Mouse (Mus musculus): ENCODE measurements around the gene Saa3. TPM values are rescaled to one million over a fixed set of nuclear protein-coding genes. Genes with fewer than 3 reads are reported as not detected.
"Not testable (repeated sequence)": the region's sequence is repeated elsewhere in the genome, so short reads cannot be mapped to it uniquely, and the experiment has no call there.

Gene Saa3
- polyA plus RNA-seq, 1 experiment from 2014 or later = 0.67 TPM

DNA sequence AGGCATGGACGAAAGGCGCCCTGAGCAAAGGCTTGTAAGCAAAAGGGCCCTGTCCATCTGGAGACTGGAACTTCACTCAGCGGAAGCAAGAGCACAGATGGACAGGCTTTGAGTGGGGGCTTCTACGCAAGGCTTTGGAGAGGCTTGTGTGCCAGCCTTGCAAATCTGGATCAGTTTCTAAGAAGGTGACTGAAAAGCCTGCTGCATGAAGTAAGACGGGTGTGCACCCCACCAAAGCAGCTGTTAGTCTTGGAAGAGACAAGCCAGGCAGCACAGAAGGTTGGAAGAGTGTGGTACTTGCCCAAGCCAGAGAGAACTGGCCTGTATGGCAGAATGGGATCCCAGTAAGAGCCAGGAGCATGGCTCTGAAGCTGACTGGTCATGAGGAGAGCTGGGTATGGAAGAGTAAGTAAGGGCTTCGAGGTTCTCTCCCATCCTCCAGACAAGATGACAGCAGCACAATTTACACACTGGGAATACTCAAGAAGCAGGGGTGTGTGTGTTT is 14.9 kb downstream of the Saa3 start:
- WGBS = 92% methylated on average over 6 of the region's 6 CpGs
- no peak for ATAC-seq (ENCODE audit: insufficient number of reproducible peaks, low FRiP score, low TSS enrichment, low read depth)
- Histone ChIP-seq H3K27me3 (no peaks in the 10 kb centered on the region), H3K36me3 (peaks cover 91% of the 10 kb centered on the region), H3K9ac (no peak overlapping the region), H3K4me3 (no peak overlapping the region), H3K27ac (no peak overlapping the region), H3K4me1 (no peaks in the 10 kb centered on the region), H3K4me2 (no peak overlapping the region), H3K9me3 (no peaks in the 10 kb centered on the region)

DNA sequence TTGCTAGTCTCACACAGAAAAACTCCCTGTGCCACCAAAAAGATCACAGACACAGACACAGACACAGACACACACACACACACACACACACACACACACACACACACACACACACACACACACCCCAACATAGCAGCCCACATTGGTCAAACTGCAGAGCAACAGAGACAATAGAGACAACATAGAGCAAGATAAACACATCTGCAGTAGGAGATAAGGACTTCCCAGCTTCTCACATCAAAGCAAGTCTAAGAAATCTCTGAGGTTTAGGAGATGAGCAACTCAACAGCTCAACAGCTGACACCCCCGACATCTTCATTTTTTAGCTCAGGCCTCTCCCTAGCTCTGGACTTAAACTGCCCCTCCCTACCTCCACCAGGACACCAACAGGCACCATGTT is 18.7 kb downstream of the Saa3 start:
- 83% methylated on average over 1 of the region's 1 CpGs for WGBS
- H3K36me3 ChIP-seq = peaks cover 69% of the 10 kb centered on the region
- no peak overlapping the region for H3K27ac ChIP-seq
- H3K4me1 ChIP-seq = no peaks in the 10 kb centered on the region
- H3K9me3 ChIP-seq = no peaks in the 10 kb centered on the region
- H3K9ac ChIP-seq = no peak overlapping the region
- H3K4me2 ChIP-seq = no peak overlapping the region
- no peak overlapping the region for H3K4me3 ChIP-seq
- no peaks in the 10 kb centered on the region for H3K27me3 ChIP-seq
- no peak for ATAC-seq (ENCODE audit: insufficient number of reproducible peaks, low FRiP score, low TSS enrichment, low read depth)

DNA sequence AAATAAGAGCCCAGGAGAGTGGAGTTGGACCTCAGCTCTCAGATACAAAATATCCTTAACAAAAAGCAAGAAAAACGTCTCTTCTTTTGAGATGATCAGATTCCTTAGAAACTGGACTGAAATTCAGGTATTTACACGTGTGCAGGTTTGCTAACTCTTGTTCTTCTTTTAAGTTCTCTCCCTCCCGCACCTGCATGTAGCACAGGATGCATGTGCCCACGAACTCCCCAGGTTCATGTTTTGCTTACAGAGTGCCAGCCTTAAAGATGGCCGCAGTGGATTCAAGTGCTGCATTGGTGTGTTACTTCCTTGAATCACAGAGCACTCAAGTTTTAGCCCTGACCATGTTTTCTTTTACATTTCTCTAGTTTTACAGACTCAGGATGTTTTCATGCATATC is 28.7 kb downstream of the Saa3 start:
- Histone ChIP-seq H3K36me3 (peaks cover 40% of the 10 kb centered on the region), H3K4me3 (no peak overlapping the region), H3K4me2 (no peak overlapping the region), H3K9me3 (no peaks in the 10 kb centered on the region), H3K27me3 (no peaks in the 10 kb centered on the region), H3K9ac (no peak overlapping the region), H3K27ac (no peak overlapping the region), H3K4me1 (no peaks in the 10 kb centered on the region)
- WGBS = 87% methylated on average over 5 of the region's 5 CpGs
- ATAC-seq (ENCODE audit: insufficient number of reproducible peaks, low FRiP score, low TSS enrichment, low read depth) = no peak

DNA sequence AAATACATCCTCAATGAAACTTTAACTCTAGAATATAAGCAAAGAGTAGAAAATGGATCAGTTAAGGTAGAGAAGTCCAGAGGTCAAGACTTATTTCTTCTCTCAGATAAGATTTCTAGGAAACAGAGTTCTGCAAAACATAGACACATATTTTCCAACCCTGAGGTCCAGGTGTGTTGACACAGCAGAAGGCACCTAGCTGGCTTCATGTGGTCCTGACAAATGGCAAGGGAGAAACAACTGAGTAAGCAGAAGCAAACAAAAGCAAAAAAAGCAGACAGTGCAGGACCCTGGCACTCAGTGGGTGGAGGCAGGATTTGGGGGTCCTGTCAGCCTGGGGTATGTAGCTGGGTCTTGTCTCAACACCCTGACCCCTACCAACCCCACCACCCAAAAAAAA is 34.8 kb downstream of the Saa3 start:
- no peaks in the 10 kb centered on the region for H3K4me1 ChIP-seq
- H3K27ac ChIP-seq = no peak overlapping the region
- no peaks in the 10 kb centered on the region for H3K36me3 ChIP-seq
- H3K4me2 ChIP-seq = no peak overlapping the region
- H3K27me3 ChIP-seq = no peaks in the 10 kb centered on the region
- H3K9me3 ChIP-seq = no peaks in the 10 kb centered on the region
- H3K4me3 ChIP-seq = no peak overlapping the region
- ATAC-seq (ENCODE audit: insufficient number of reproducible peaks, low FRiP score, low TSS enrichment, low read depth) = no peak
- no peak overlapping the region for H3K9ac ChIP-seq

DNA sequence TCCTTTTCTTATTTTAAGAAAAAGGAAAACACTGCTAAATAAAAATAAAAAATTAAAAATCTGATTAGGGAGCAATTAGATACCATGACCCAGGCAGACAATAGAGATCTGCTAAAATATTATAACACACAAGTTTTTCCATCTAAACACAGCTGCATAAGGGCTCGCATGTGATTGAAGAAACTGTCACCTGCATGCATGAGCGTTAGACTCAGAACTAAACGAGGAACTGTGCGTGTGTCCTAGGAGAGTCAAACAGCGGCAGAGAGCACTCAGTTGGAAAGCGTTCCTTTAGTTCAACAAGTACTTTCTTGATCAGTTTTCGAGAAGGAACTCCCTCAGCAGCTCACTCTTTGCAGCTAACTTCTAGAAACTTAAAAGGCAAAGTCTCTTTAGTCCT is 36.5 kb downstream of the Saa3 start:
- not testable (repeated sequence) for H3K36me3 ChIP-seq; ATAC-seq (ENCODE audit: insufficient number of reproducible peaks, low FRiP score, low TSS enrichment, low read depth); H3K27ac ChIP-seq; H3K27me3 ChIP-seq; H3K9me3 ChIP-seq; H3K9ac ChIP-seq; H3K4me2 ChIP-seq; H3K4me3 ChIP-seq; H3K4me1 ChIP-seq
- WGBS = 80% methylated on average over 7 of the region's 7 CpGs

DNA sequence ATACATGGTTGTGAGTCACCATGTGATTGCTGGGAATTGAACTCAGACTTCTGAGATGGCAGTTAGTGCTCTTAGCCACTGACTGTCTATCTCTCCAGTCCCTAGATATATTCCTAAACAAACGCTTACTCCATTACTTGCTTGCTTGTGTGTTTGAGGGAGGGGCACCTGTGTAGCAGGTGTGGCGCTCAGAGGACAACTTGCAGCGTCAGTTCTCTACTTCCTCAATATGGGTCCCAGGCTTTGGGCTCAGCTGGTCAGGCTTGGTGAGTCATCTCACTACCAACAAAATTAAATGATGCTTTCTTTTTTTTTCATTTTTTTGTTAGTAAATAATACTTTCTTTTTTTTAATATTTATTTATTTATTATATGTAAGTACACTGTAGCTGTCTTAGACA is 37.1 kb downstream of the Saa3 start:
- Histone ChIP-seq H3K4me2 (no peak overlapping the region), H3K27me3 (no peaks in the 10 kb centered on the region), H3K36me3 (no peaks in the 10 kb centered on the region), H3K4me1 (no peaks in the 10 kb centered on the region), H3K9ac (no peak overlapping the region), H3K4me3 (no peak overlapping the region), H3K9me3 (no peaks in the 10 kb centered on the region), H3K27ac (no peak overlapping the region)
- no peak for ATAC-seq (ENCODE audit: insufficient number of reproducible peaks, low FRiP score, low TSS enrichment, low read depth)
- 84% methylated on average over 3 of the region's 3 CpGs for WGBS

DNA sequence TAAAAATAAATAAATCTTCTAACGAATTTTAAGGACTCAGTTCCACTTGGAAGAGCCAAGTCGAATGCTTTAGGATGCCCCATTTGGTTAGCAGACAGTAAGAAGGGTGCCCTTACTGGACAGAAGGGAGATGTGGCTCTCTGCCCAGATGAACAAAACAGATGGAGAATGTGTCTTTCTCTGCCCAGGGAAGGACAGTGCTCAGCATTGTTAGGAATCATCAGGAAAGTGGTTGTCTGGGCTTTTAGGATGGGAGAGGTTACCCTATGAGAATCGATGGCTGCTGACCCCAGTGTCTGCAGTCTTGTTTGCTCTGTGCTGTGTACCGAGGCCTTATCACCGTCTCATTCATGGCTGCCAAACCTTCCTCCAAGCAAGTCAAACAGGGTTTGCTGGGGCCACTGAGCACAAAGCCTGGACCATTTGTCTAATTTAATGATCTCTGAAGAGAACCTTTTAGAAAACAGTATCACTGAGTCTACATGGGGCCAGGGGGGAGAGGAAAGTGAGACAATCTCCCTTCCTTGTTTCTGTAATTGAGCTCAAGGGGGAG is 38.6 kb downstream of the Saa3 start:
- 73% methylated on average over 5 of the region's 5 CpGs for WGBS

DNA sequence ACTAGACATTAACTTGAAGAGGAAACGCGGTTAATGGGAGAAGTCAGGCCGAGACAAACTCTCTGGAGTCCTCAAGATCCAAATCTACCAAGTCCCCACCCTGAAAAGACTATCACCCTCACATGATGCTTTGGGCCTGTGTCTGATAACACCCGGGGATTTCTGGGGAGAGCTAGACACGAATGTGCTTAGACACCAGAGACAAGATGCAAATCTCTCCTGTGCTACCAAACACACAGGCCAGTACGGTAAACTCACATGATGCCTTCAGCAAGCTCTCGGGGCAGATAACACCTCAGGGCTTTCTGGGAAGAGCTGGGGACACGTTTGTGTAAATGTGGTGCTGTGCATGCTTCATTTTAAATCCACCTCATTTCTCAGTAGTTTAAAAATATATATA is 39.6 kb downstream of the Saa3 start:
- WGBS = 84% methylated on average over 8 of the region's 8 CpGs
- no peak overlapping the region for H3K9ac ChIP-seq
- H3K36me3 ChIP-seq = no peaks in the 10 kb centered on the region
- H3K4me3 ChIP-seq = no peak overlapping the region
- no peak for ATAC-seq (ENCODE audit: insufficient number of reproducible peaks, low FRiP score, low TSS enrichment, low read depth)
- no peaks in the 10 kb centered on the region for H3K9me3 ChIP-seq
- H3K4me2 ChIP-seq = no peak overlapping the region
- no peak overlapping the region for H3K27ac ChIP-seq
- no peaks in the 10 kb centered on the region; the same call in 1 of the 2 replicates for H3K4me1 ChIP-seq
- H3K27me3 ChIP-seq = no peaks in the 10 kb centered on the region

More for the DNA sequence above, 38.6 kb downstream of the Saa3 start:
- Histone ChIP-seq H3K9me3 (no peaks in the 10 kb centered on the region), H3K36me3 (no peaks in the 10 kb centered on the region), H3K9ac (no peak overlapping the region), H3K4me3 (no peak overlapping the region), H3K4me1 (no peaks in the 10 kb centered on the region; the same call in 1 of the 2 replicates), H3K27me3 (no peaks in the 10 kb centered on the region), H3K27ac (no peak overlapping the region), H3K4me2 (no peak overlapping the region)
- ATAC-seq (ENCODE audit: insufficient number of reproducible peaks, low FRiP score, low TSS enrichment, low read depth) = no peak

DNA sequence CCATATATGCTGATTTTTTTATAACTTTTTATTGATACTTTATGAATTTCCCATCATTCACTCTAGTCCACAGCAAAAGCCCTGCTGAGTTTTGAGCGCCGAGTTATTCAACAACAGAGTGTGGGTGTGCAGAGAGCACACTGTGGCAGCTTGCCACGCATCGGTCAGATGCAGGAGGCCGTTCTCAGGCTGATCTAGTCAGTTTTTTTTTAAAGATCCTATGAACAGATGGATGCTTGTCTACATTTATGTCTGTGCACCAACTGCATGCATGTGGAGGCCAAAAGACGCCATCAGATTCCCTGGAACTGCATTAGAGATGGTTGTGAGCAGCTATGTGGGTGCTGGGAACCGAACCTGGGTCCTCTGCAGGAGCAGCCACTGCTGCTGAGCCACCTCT is 40.4 kb downstream of the Saa3 start:
- WGBS = 89% methylated on average over 7 of the region's 7 CpGs
- no peak overlapping the region for H3K27ac ChIP-seq
- no peaks in the 10 kb centered on the region for H3K27me3 ChIP-seq
- no peak for ATAC-seq (ENCODE audit: insufficient number of reproducible peaks, low FRiP score, low TSS enrichment, low read depth)
- no peaks in the 10 kb centered on the region for H3K36me3 ChIP-seq
- no peak overlapping the region for H3K9ac ChIP-seq
- H3K4me1 ChIP-seq = no peaks in the 10 kb centered on the region; the same call in 1 of the 2 replicates
- no peaks in the 10 kb centered on the region for H3K9me3 ChIP-seq
- no peak overlapping the region for H3K4me3 ChIP-seq
- H3K4me2 ChIP-seq = no peak overlapping the region

DNA sequence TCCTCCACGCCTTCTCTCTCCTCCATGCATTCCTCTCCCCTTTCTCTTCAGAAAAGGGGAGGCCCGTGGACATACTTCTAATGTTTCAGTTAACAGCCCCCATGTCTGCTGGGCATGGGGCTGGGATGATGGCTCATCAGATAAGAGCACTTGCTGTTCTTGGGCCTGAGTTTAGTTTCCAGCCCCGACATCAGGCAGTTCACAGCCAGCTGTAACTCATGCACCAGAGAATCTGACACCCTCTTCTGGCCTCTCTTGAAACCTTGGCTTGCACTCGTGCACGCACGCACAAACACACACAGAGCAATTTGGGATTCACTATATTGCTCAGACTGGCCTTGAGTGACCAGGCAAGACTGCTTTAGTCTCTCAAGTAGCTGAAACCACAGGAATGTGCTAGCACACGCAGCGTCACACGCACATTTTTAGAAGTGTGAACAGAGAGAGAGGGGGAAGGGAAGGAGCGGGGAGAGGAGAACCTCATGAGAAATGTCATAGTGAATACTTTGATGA is 43.3 kb downstream of the Saa3 start, which contains the start of gene Tph1:
TSS of gene Tph1 (minus strand) at position 378 of the 513 bp plus-strand sequence.
- no peaks in the 10 kb centered on the region for H3K36me3 ChIP-seq
- no peak within 1 kb of the TSS for H3K27ac ChIP-seq
- H3K4me1 ChIP-seq = peaks cover 2% of the 10 kb centered on the region
- 29% methylated on average over 10 of the region's 10 CpGs for WGBS
- H3K4me2 ChIP-seq = no peak within 1 kb of the TSS
- ATAC-seq (ENCODE audit: insufficient number of reproducible peaks, low FRiP score, low TSS enrichment, low read depth) = no peak
- H3K9ac ChIP-seq = no peak within 1 kb of the TSS
- H3K4me3 ChIP-seq = no peak within 1 kb of the TSS
- H3K27me3 ChIP-seq = peaks cover 6% of the 10 kb centered on the region; the same call in 1 of the 2 replicates
- H3K9me3 ChIP-seq = no peaks in the 10 kb centered on the region

DNA sequence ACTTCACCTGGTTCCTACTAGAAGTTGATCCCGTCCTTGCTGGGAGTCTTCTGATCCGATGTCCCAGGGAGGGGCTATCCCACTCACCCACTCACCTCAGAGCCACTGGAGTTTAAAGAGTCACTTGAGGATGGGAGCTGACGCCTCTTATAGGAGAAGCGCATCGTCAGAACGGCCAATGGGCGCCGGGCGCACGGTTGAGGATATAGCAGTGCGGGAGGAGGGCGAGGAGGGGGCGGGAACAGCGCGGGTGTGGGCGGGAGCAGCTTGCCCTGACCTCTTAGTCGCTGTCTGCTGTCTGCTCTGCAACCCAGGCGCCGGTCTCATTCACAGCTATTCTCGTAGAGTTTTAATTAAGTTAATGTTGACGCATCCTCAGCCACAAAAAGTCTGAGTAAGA is 48.2 kb downstream of the Saa3 start:
- peaks cover 4% of the 10 kb centered on the region for H3K4me1 ChIP-seq
- no peaks in the 10 kb centered on the region for H3K9me3 ChIP-seq
- no peak for ATAC-seq (ENCODE audit: insufficient number of reproducible peaks, low FRiP score, low TSS enrichment, low read depth)
- no peaks in the 10 kb centered on the region for H3K36me3 ChIP-seq
- no peak overlapping the region for H3K9ac ChIP-seq
- 2% methylated on average over 21 of the region's 21 CpGs for WGBS
- H3K4me2 ChIP-seq = peak overlapping the region; percentile 29
- H3K4me3 ChIP-seq = no peak overlapping the region
- peaks cover 23% of the 10 kb centered on the region; the same call in 1 of the 2 replicates for H3K27me3 ChIP-seq
- H3K27ac ChIP-seq = no peak overlapping the region

DNA sequence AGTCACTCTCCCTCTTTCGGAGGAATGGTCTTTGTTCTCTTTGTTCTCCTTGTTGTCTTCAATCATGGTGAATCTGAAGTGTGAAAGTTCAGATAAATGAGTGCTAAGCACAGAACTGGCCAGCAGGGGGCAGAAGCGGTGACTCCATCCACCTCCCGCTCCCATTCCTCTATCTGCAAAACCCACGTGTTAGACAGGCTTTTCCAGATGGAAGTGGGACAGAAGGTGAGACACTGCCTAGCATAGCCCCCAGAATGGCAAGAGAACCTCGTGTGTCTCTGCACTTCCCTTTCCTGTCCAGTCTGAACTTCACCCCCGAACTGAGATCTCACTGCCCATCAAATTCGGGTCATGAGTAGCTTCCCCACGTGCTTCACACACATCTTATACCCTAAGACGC is 50.3 kb downstream of the Saa3 start:
- Histone ChIP-seq H3K27ac (no peak overlapping the region), H3K4me2 (no peak overlapping the region), H3K4me3 (no peak overlapping the region), H3K4me1 (peaks cover 4% of the 10 kb centered on the region), H3K27me3 (peaks cover 23% of the 10 kb centered on the region; the same call in 1 of the 2 replicates), H3K9me3 (no peaks in the 10 kb centered on the region), H3K36me3 (no peaks in the 10 kb centered on the region), H3K9ac (no peak overlapping the region)
- WGBS = 30% methylated on average over 9 of the region's 9 CpGs
- ATAC-seq (ENCODE audit: insufficient number of reproducible peaks, low FRiP score, low TSS enrichment, low read depth) = no peak

All from limb, embryonic 15.5 days (tissue).